Comparison of ENCODE assay signal across 7 mouse cellular contexts in genomic region chr13:56641746-56642145, GRCm38 (mm10). TPM values are rescaled to one million over a fixed set of nuclear protein-coding genes. Genes with fewer than 3 reads are reported as not detected.
DNase-seq lines count a peak whose midpoint lies in the region; ATAC-seq and TF ChIP-seq lines count a peak whose summit lies in the region.

No protein-coding gene starts in this region.

- POLR2A ChIA-PET in Patski (lab: Charles Lee), result no interaction called here

- no peaks in the 10 kb centered on the region for H3K79me2 ChIP-seq in C2C12 (ENCODE audit: control insufficient read depth, insufficient read depth)

- intact Hi-C loops in heart, postnatal 14 days (cut with DNase I), result loop anchor here (2.0 to 5.0 kb wide), 3 partner anchors 67 to 164 kb away; no protein-coding TSS in a partner anchor

- no peak overlapping the region for H3K4me2 ChIP-seq in kidney, embryonic 15.5 days

- no peaks in the 10 kb centered on the region for H3K79me3 ChIP-seq in C2C12 (ENCODE audit: low read depth)

- 87% methylated on average over 2 of the region's 2 CpGs for WGBS in kidney, embryonic 15.5 days

- no peaks in the 10 kb centered on the region for H3K27me3 ChIP-seq in kidney, embryonic 15.5 days
- H3K27me3 ChIP-seq in C2C12 (ENCODE audit: control insufficient read depth, insufficient read depth, insufficient read length) (no peaks in the 10 kb centered on the region), Patski (no peaks in the 10 kb centered on the region)

- H3K27ac ChIP-seq in kidney, embryonic 15.5 days, result no peak overlapping the region

- H3K4me3 ChIP-seq in kidney, embryonic 15.5 days (replicated peaks), result no peak overlapping the region
- no peak overlapping the region for H3K4me3 ChIP-seq in C2C12 (ENCODE audit: insufficient read depth, poor library complexity, severe bottlenecking)

- peak; percentile 49 for DNase-seq in kidney, adult 9 months
- no peak for DNase-seq in Patski (ENCODE audit: low read depth, low spot score)
- peak; percentile 47 to 55 for DNase-seq in heart, postnatal 14 days
- no peak for DNase-seq in cerebellum, adult 9-10 months

- H3ac ChIP-seq in C2C12 (ENCODE audit: control insufficient read depth, insufficient read length, low read depth), result no peak overlapping the region

- no peak for ATAC-seq in kidney, embryonic 15.5 days (replicated peaks; ENCODE audit: low FRiP score)
- ATAC-seq in Patski, result no peak
- peak; percentile 71 for ATAC-seq in megakaryocyte progenitor cell, adult 5-6 weeks (replicated peaks; ENCODE audit: poor library complexity)

- H3K36me3 ChIP-seq in kidney, embryonic 15.5 days, result peaks cover 32% of the 10 kb centered on the region
- no peaks in the 10 kb centered on the region for H3K36me3 ChIP-seq in C2C12 (ENCODE audit: control insufficient read depth, insufficient read depth)

- H3K9me3 ChIP-seq in kidney, embryonic 15.5 days (replicated peaks), result no peaks in the 10 kb centered on the region

- CTCF ChIA-PET in Patski (lab: Charles Lee), result interaction anchor here (0.9 to 2.7 kb wide), 7 partner anchors 9 to 87 kb away, joined by 3 to 7 read pairs (median 3); no protein-coding TSS in a partner anchor

- TF ChIP-seq CTCF in C2C12 (IDR thresholded peaks at IDR 0.05; ENCODE audit: control insufficient read depth, insufficient read depth, insufficient read length) (peak; percentile 52), Patski (IDR thresholded peaks at IDR 0.05) (peak; percentile 78)

- in situ Hi-C loops in Patski (cut with MboI; ENCODE audit: low pct_unique_long_range_greater_than_20kb), result loop anchor here (5.0 to 25.0 kb wide), 3 partner anchors 79 to 621 kb away; no protein-coding TSS in a partner anchor

- H3K4me1 ChIP-seq in kidney, embryonic 15.5 days, result peaks cover 31% of the 10 kb centered on the region

- no peak overlapping the region for H3K9ac ChIP-seq in kidney, embryonic 15.5 days

TF ChIP-seq in C2C12, 6 proteins besides CTCF, POLR2A, EP300 and RAD21:
- TF ChIP-seq USF1 (IDR thresholded peaks at IDR 0.05; ENCODE audit: low read depth), result no peak
- TF ChIP-seq CEBPB (IDR thresholded peaks at IDR 0.05; ENCODE audit: low read depth), result no peak
- no peak for TF ChIP-seq MAX (IDR thresholded peaks at IDR 0.05)
- TF ChIP-seq MYOG (IDR thresholded peaks at IDR 0.05; ENCODE audit: control insufficient read depth, extremely low read depth, insufficient read length), result no peak
- no peak for TF ChIP-seq FOSL1 (IDR thresholded peaks at IDR 0.05; ENCODE audit: insufficient read depth, low read length, poor library complexity, severe bottlenecking)
- TF ChIP-seq MYOD1 (IDR thresholded peaks at IDR 0.05; ENCODE audit: control insufficient read depth, insufficient read length, low read depth), result no peak

RNA-seq across cellular contexts. Expression of gene Tgfbi, which starts 32.4 kb away (rescaled TPM):
- polyA plus RNA-seq in kidney, embryonic 15.5 days (2015; fragmentation: Nextera tagmentation; extraction: Ambion mirVana), result 121 and 135 TPM in 2 replicates
- polyA plus RNA-seq in C2C12 (2012; fragmentation: generic; extraction: Trizol) (0.48 TPM), Patski (2021) (0.04 TPM)
- total RNA-seq in heart, postnatal 14 days (2021), result 10 to 100 TPM; 17.1 to 22.3 TPM
- 8.4 and 10.1 TPM in 2 replicates for total RNA-seq in megakaryocyte progenitor cell, adult 5-6 weeks (2015)
- total RNA-seq in megakaryocyte progenitor cell, adult 5-6 weeks (2017), result 15.4 and 15.7 TPM in 2 replicates

Comparison
In these comparisons a context has a peak if more than half of its experiments do, and no peak if none do; other contexts are left out.
1. DNase-seq: peak in kidney, adult 9 months (single experiment) and heart, postnatal 14 days (2 of 2); none in Patski (single experiment) and cerebellum, adult 9-10 months (single experiment).
2. RNA of gene Tgfbi, which starts 32.4 kb away (polyA plus RNA-seq): 121 to 135 TPM in kidney, embryonic 15.5 days; 0.48 TPM in C2C12 (single experiment) and 0.04 TPM in Patski (single experiment); every median in the first group is over 10 times any median in the second.